Mouse (Mus musculus) adrenal gland, postnatal 14 days (tissue): Measurements from ENCODE around the gene Anapc5. TPM values are rescaled to one million over a fixed set of nuclear protein-coding genes. Genes with fewer than 3 reads are reported as not detected.

Experiments used
- DNase-seq: peaks from one replicate; pipeline ENCODE4 v3.0.0; 2021; ENCODE audit warnings: mixed read lengths
- total RNA-seq: library from RNA; stranded (reverse); gene quantifications from 2 replicates; pipeline ENCODE4 v1.2.3, GENCODE M21; 2021

The Anapc5 gene
- total RNA-seq, 1 experiment from 2014 or later, result 173 TPM

DNA sequence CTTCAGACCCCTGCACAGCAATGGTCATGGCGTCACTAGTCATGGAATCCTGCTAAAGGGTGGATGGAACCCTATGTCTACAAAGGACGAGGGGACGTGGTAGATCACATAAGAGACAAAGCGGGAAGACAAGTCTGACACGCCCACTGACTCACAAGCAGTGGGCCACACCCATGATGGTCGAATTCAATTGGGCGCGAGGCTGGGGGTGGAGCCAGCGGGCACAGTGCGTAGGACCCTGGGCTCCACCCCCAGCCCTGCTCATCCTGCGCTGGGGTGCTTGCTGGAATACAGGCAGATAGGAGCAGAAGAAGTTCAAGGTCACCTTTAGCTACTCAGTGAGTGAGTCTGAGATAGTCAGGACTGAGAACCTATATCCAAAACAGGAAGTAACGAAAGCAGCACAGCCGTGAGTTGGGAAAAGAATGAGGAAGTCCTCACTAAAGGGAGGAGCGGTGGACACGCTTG is 52.0 kb downstream of the Anapc5 start:
- DNase-seq, result peak; percentile 47

DNA sequence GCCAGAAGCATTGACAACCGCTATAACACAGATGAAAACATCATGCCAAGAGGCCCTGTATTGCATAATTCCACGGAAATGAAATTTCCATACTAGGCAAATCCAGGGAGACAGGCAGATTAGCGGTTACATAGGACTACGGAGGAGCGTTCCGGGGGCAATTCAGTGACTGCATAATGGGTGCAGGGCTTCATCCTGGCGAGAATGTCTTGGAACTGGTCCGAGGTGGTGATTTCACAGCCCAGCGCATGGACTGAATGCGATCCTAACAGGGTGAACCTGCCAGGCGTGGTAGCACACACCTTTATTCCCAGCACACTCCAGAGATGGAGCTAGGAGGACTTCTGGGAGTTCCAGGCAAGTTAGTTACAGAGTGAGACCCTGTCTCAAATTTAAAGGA is 53.9 kb downstream of the Anapc5 start:
- no peak for DNase-seq

DNA sequence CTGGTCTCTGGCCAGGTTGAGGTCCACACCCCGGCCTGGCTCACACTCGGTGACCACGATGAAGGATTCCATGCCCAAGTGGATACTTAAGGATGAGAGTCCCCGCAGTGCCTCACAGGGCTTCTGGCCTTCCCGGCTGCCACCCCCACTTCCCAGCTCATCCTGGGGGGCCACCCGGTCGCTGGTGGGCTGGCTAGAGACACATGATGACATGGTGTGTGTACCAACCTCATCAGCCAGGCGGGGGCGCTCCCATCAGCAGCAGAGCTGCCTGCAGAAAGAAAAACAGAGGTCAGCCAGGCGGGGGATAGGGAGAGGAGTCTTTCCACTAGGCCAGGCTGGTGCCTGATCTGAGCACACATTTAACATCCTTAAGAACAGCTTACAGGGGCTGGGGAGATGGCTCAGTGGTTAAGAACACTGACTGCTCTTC is 57.1 kb downstream of the Anapc5 start:
- peak; percentile 71 for DNase-seq

DNA sequence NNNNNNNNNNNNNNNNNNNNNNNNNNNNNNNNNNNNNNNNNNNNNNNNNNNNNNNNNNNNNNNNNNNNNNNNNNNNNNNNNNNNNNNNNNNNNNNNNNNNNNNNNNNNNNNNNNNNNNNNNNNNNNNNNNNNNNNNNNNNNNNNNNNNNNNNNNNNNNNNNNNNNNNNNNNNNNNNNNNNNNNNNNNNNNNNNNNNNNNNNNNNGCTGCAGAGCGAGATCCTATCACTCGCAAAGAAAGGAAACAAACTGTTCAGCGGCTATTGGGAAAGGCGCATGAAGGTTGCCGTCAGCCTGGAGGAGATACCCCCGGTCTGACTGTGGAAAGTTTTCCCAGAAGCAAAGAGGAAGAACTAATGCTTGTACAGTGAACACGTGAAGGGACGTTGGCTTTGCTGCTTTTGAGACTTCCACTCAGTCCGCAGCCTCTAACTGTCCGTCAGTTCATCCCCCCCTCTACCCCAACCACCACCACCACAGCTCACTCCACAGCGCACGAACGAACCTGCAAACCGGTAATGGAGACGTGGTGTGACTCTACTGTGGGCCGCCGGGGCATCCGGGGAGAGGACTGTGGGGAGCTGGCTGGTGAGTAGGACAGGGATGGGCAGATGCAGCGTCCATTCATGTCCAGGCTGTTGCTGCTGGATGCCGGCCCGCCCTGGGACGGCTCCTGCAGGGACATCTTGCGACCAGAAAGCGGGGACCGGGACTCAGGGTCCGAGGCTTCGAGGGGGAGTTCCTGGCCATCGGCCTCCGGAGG is 57.7 kb downstream of the Anapc5 start:
- no peak for DNase-seq

DNA sequence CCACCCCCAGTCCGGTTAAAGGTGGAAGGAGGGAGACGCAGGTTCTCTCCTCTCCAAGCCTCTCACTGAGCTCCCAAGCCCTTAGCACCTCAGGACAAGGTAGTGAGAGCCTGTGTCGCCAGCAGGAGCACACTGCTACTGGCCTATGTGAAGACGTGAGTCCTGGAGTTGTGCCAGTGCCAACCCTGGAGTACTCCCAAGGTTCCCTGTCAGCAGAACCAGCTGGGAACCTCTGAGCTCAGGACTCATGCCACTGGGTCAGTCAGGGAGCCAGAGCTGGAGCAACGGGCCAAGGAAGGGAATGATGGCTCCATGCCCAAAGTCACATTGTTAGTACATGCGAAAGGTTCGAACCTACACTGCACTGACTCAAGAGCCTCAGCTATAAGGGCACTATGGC is 64.5 kb downstream of the Anapc5 start:
- peak; percentile 92 for DNase-seq

DNA sequence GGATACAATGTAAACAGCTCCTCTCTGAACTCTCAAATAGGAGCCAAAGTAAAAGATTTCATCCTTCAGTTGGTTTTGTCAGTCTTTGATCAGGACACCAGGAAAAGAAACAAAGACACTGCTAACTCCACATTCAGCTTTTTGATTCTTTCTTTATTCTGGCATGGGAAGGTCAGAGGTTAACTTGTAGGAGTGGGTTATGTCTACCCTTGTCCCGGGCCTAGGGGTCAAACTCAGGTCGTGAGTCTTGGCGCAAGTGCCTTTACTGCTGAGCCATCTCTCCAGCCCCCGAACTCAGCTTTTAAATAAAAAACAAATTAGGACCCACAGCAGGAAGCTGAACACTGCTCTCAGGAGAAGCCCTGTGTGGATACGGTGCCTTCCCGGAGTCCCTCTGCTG is 65.0 kb downstream of the Anapc5 start:
- DNase-seq, result no peak

DNA sequence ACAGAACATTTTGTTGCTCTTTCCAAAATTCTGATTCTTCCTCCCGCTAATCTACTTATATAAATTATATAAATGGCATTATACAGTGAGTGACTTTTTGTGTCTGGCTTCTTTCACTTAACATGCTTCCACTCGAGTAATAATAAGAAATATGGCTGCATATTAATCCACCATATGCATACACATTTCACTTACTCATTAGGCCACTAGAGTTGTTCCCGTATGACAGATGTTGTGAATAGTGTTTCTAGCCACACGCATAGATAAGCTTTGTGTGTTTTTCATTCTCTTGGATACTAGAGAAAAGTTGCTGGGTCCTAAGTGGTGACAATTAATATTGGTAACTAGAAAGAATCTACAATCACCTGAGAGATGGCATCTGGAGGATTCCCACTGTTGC is 65.5 kb downstream of the Anapc5 start:
- DNase-seq, result no peak

DNA sequence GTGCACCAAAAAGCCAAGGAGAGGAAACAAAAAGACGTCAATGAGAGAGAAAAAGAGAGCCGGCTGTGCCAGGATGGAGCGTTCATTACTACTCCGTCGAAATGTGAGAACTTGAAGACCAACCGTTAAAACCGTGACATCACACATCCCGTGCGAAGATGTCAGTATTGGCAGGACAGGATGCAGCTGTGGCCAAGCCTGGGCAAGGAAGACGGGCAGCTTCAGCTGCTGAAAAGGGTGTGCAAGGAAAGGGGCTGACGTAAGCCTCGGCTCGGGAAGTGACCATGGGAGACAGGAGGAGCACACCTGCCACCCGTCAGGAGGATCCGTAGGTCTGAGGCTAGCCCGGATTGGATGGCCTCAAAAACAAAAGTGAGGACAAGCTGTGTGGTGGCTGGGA is 66.7 kb downstream of the Anapc5 start:
- no peak for DNase-seq

DNA sequence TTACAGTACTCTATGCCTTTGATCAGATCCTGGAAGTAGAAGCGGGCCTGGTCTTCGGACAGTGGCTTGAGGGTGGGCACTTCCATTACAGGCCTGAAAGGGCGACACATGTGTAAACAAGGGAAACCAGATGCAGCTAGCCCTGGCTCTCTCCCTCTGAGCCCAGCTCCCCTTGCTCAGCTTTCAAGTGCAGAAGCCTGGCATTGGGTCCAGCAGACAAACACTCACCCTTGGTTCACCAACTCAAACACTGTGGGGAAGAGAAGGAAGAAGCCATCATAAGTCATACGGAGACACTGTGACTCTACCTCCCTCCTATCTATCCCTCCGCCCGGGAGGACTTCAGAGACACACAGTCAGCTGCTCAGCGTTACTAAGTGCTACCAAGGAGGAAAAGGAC is 73.2 kb downstream of the Anapc5 start:
- DNase-seq, result no peak

DNA sequence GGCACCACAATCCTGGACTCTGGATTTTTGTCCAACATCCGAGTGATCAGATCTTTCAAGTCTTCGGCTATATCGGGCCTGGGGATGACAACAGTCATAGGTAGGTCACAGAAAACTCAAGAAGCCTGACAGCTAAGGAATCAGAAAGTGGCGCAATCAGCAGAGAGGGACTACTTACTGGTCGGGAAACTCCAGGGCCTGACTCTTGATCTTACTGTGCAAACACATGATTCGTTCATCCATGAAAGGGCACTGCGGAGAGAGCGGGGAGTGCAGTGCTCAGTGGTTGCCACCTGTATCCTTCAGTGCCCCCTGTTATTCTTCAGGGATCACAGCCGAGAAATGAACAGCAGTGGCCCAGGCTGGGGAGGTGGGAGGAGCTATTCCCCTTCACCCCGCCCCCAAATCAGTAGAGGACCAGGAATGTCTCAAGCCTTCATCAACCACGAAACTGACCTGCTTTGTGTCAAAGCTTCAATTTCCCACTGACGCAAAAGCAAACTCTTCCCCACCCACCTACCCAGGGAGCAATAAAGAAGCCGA is 77.2 kb downstream of the Anapc5 start:
- DNase-seq, result no peak

Other genes starting within 250 kb of the Anapc5 start
- 11.7 and 18.0 TPM in 2 replicates for gene Ift81, start 206.8 kb downstream of the Anapc5 start, total RNA-seq
- 3.6 and 4.1 TPM in 2 replicates for gene P2rx7, start 177.4 kb downstream of the Anapc5 start, total RNA-seq
- gene P2rx4, start 113.8 kb downstream of the Anapc5 start, total RNA-seq, result 33.2 and 34.9 TPM in 2 replicates
- gene Camkk2, start 41.9 kb downstream of the Anapc5 start, total RNA-seq, result 21.3 and 30.5 TPM in 2 replicates
- 21.7 and 27.2 TPM in 2 replicates for gene Rnf34, start 28.7 kb upstream of the Anapc5 start, total RNA-seq
- gene Kdm2b, start 168.5 kb upstream of the Anapc5 start, total RNA-seq, result 20.5 and 24.7 TPM in 2 replicates
- gene Orai1, start 193.7 kb upstream of the Anapc5 start, total RNA-seq, result 11.7 and 13.4 TPM in 2 replicates
- gene Morn3, start 225.7 kb upstream of the Anapc5 start, total RNA-seq, result not detected in 2 replicates
- 17.7 and 19.2 TPM in 2 replicates for gene Tmem120b, start 247.1 kb upstream of the Anapc5 start, total RNA-seq